Mouse (Mus musculus) E14TG2a.4 (cell line): ENCODE data around the gene Arih1.

Source experiments
- H3K27me3 ChIP-seq: 2 replicates; pipeline ENCODE4 v1.6.1; 2014; ENCODE audit warnings: low read length, control low read depth; ENCODE audit not compliant: insufficient read depth
- H3K36me3 ChIP-seq: 2 replicates; pipeline ENCODE4 v1.6.1; 2014; ENCODE audit warnings: low read length, control low read depth; ENCODE audit not compliant: insufficient read depth
- H3K4me1 ChIP-seq: replicated peaks from 2 replicates; pipeline ENCODE4 v1.6.1; 2014; ENCODE audit warnings: low read depth, low read length, control low read depth
- H3K4me3 ChIP-seq: replicated peaks from 2 replicates; pipeline ENCODE4 v1.5.1; 2014; ENCODE audit warnings: mild to moderate bottlenecking, low read length
- H3K9me3 ChIP-seq: 2 replicates; pipeline ENCODE4 v1.6.1; 2014; ENCODE audit warnings: low read length, control low read depth
- CTCF ChIP-seq: conservative IDR thresholded peaks from 2 replicates; pipeline ENCODE4 v1.5.1; 2014; ENCODE audit warnings: low read length
- NANOG ChIP-seq: IDR thresholded peaks from 2 replicates; pipeline ENCODE4 v1.6.1; 2014; ENCODE audit warnings: borderline replicate concordance, low read length, mixed read lengths
- POU5F1 ChIP-seq: IDR thresholded peaks from 2 replicates; pipeline ENCODE4 v1.6.1; 2014; ENCODE audit warnings: low read length, borderline replicate concordance

Gene Arih1

GRCm38 (mm10) chr9:59339107-59339506 lies 147.3 kb downstream of the Arih1 start:
- H3K27me3 ChIP-seq: no peaks in the 10 kb centered on the region
- peaks cover 51% of the 10 kb centered on the region for H3K36me3 ChIP-seq
- H3K4me3 ChIP-seq: no peak overlapping the region
- no peak for TF ChIP-seq POU5F1
- no peak for TF ChIP-seq CTCF
- no peak for TF ChIP-seq NANOG
- H3K9me3 ChIP-seq: no peaks in the 10 kb centered on the region
- H3K4me1 ChIP-seq: no peaks in the 10 kb centered on the region

- no peaks in the 10 kb centered on the region for H3K27me3 ChIP-seq
- H3K9me3 ChIP-seq: no peaks in the 10 kb centered on the region
- TF ChIP-seq NANOG (no peak), CTCF (no peak), POU5F1 (no peak)
- H3K4me3 ChIP-seq: no peak overlapping the region
- no peaks in the 10 kb centered on the region for H3K4me1 ChIP-seq
- peaks cover 55% of the 10 kb centered on the region for H3K36me3 ChIP-seq
Measured at GRCm38 (mm10) chr9:59338411-59338810, 148.0 kb downstream of the Arih1 start.
